Mouse (Mus musculus): ENCODE data around the gene Hapln1. TPM values are rescaled to one million over a fixed set of nuclear protein-coding genes. Genes with fewer than 3 reads are reported as not detected.
A peak's percentile ranks its signal among the peaks of the same experiment; 100 is the strongest.

Hapln1 gene
- total and polyA plus RNA-seq, 2 experiments from 2014 or later: 1.1 to 4.5 TPM

GRCm38 (mm10) chr13:89530386-89530785, 9.2 kb upstream of the Hapln1 start:
- Histone ChIP-seq H3K4me3 (ENCODE audit: low read depth, low read length) (no peak overlapping the region), H3K27me3 (ENCODE audit: insufficient read depth, low read length) (no peaks in the 10 kb centered on the region), H3K9me3 (ENCODE audit: low read length) (no peaks in the 10 kb centered on the region), H3K4me1 (ENCODE audit: insufficient read depth) (no peaks in the 10 kb centered on the region), H3K27ac (ENCODE audit: low read depth, low read length) (no peak overlapping the region), H3K4me2 (ENCODE audit: low read depth) (no peak overlapping the region), H3K36me3 (ENCODE audit: insufficient read depth) (no peaks in the 10 kb centered on the region), H3K9ac (no peak overlapping the region)
- ATAC-seq: no peak
- no peak for DNase-seq
- 91% methylated on average over 2 of the region's 2 CpGs for WGBS
- TF ChIP-seq CTCF (IDR thresholded peaks at IDR 0.05; ENCODE audit: low read depth): no peak

GRCm38 (mm10) chr13:89539887-89540264, 280 bp downstream of the Hapln1 start:
- no peak overlapping the region for H3K9ac ChIP-seq
- WGBS: 59% methylated on average over 11 of the region's 11 CpGs

GRCm38 (mm10) chr13:89540301-89540982, 846 bp downstream of the Hapln1 start:
- DNase-seq: no peak
- Histone ChIP-seq H3K36me3 (ENCODE audit: insufficient read depth) (no peaks in the 10 kb centered on the region), H3K27ac (ENCODE audit: low read depth, low read length) (no peak overlapping the region), H3K4me2 (ENCODE audit: low read depth) (no peak overlapping the region), H3K27me3 (ENCODE audit: insufficient read depth, low read length) (no peaks in the 10 kb centered on the region), H3K9me3 (ENCODE audit: low read length) (no peaks in the 10 kb centered on the region), H3K4me3 (ENCODE audit: low read depth, low read length) (no peak overlapping the region), H3K9ac (no peak overlapping the region), H3K4me1 (ENCODE audit: insufficient read depth) (no peaks in the 10 kb centered on the region)
- WGBS: 47% methylated on average over 11 of the region's 11 CpGs
- no peak for ATAC-seq
- TF ChIP-seq CTCF (IDR thresholded peaks at IDR 0.05; ENCODE audit: low read depth): no peak

More at GRCm38 (mm10) chr13:89539887-89540264, 280 bp downstream of the Hapln1 start:
- H3K4me2 ChIP-seq (ENCODE audit: low read depth): peak overlapping the region; percentile 89
- peak overlapping the region; percentile 49 for H3K4me3 ChIP-seq (ENCODE audit: low read depth, low read length)
- DNase-seq: no peak
- ATAC-seq: no peak
- no peak overlapping the region for H3K27ac ChIP-seq (ENCODE audit: low read depth, low read length)
- no peaks in the 10 kb centered on the region for H3K27me3 ChIP-seq (ENCODE audit: insufficient read depth, low read length)
- H3K9me3 ChIP-seq (ENCODE audit: low read length): no peaks in the 10 kb centered on the region
- H3K36me3 ChIP-seq (ENCODE audit: insufficient read depth): no peaks in the 10 kb centered on the region
- no peaks in the 10 kb centered on the region for H3K4me1 ChIP-seq (ENCODE audit: insufficient read depth)
- TF ChIP-seq CTCF (IDR thresholded peaks at IDR 0.05; ENCODE audit: low read depth): no peak

GRCm38 (mm10) chr13:89543003-89543402, 3.4 kb downstream of the Hapln1 start:
- 1% methylated on average over 3 of the region's 3 CpGs for WGBS
- ATAC-seq: peak; percentile 69; the same call in 1 of the 2 replicates

GRCm38 (mm10) chr13:89548203-89548740, 8.7 kb downstream of the Hapln1 start:
- peak; percentile 73 for TF ChIP-seq CTCF (IDR thresholded peaks at IDR 0.05; ENCODE audit: low read depth)
- Histone ChIP-seq H3K4me1 (ENCODE audit: insufficient read depth) (no peaks in the 10 kb centered on the region), H3K4me3 (ENCODE audit: low read depth, low read length) (no peak overlapping the region), H3K9me3 (ENCODE audit: low read length) (no peaks in the 10 kb centered on the region), H3K27ac (ENCODE audit: low read depth, low read length) (no peak overlapping the region), H3K4me2 (ENCODE audit: low read depth) (no peak overlapping the region), H3K9ac (no peak overlapping the region), H3K27me3 (ENCODE audit: insufficient read depth, low read length) (no peaks in the 10 kb centered on the region), H3K36me3 (ENCODE audit: insufficient read depth) (no peaks in the 10 kb centered on the region)
- ATAC-seq: no peak
- WGBS: 7% methylated on average over 2 of the region's 2 CpGs
- peak; percentile 68 for DNase-seq

More at GRCm38 (mm10) chr13:89543003-89543402, 3.4 kb downstream of the Hapln1 start:
- no peak overlapping the region for H3K27ac ChIP-seq (ENCODE audit: low read depth, low read length)
- H3K9ac ChIP-seq: no peak overlapping the region
- no peaks in the 10 kb centered on the region for H3K36me3 ChIP-seq (ENCODE audit: insufficient read depth)
- no peak overlapping the region for H3K4me2 ChIP-seq (ENCODE audit: low read depth)
- H3K4me1 ChIP-seq (ENCODE audit: insufficient read depth): no peaks in the 10 kb centered on the region
- DNase-seq: peak; percentile 87
- no peaks in the 10 kb centered on the region for H3K9me3 ChIP-seq (ENCODE audit: low read length)
- TF ChIP-seq CTCF (IDR thresholded peaks at IDR 0.05; ENCODE audit: low read depth): peak; percentile 93
- no peaks in the 10 kb centered on the region for H3K27me3 ChIP-seq (ENCODE audit: insufficient read depth, low read length)
- no peak overlapping the region for H3K4me3 ChIP-seq (ENCODE audit: low read depth, low read length)

GRCm38 (mm10) chr13:89549507-89549906, 9.9 kb downstream of the Hapln1 start:
- Histone ChIP-seq H3K4me1 (ENCODE audit: insufficient read depth) (no peaks in the 10 kb centered on the region), H3K4me2 (ENCODE audit: low read depth) (no peak overlapping the region), H3K4me3 (ENCODE audit: low read depth, low read length) (no peak overlapping the region), H3K9ac (no peak overlapping the region), H3K9me3 (ENCODE audit: low read length) (no peaks in the 10 kb centered on the region), H3K27ac (ENCODE audit: low read depth, low read length) (no peak overlapping the region), H3K36me3 (ENCODE audit: insufficient read depth) (no peaks in the 10 kb centered on the region), H3K27me3 (ENCODE audit: insufficient read depth, low read length) (no peaks in the 10 kb centered on the region)
- WGBS: 65% methylated on average over 4 of the region's 4 CpGs
- ATAC-seq (no peak), DNase-seq (no peak)
- no peak for TF ChIP-seq CTCF (IDR thresholded peaks at IDR 0.05; ENCODE audit: low read depth)

GRCm38 (mm10) chr13:89551502-89551901, 11.9 kb downstream of the Hapln1 start:
- Histone ChIP-seq H3K4me3 (ENCODE audit: low read depth, low read length) (no peak overlapping the region), H3K9me3 (ENCODE audit: low read length) (no peaks in the 10 kb centered on the region), H3K9ac (no peak overlapping the region), H3K36me3 (ENCODE audit: insufficient read depth) (no peaks in the 10 kb centered on the region), H3K27ac (ENCODE audit: low read depth, low read length) (no peak overlapping the region), H3K27me3 (ENCODE audit: insufficient read depth, low read length) (no peaks in the 10 kb centered on the region), H3K4me1 (ENCODE audit: insufficient read depth) (no peaks in the 10 kb centered on the region), H3K4me2 (ENCODE audit: low read depth) (no peak overlapping the region)
- TF ChIP-seq CTCF (IDR thresholded peaks at IDR 0.05; ENCODE audit: low read depth): peak; percentile 76
- WGBS: 2% methylated on average over 1 of the region's 1 CpGs
- no peak for ATAC-seq
- DNase-seq: peak; percentile 47

Data from forebrain, postnatal 0 days (tissue).